Mouse (Mus musculus) lung, embryonic 14.5 days (tissue): ENCODE measurements around the gene Kcnn3. TPM values are rescaled to one million over a fixed set of nuclear protein-coding genes. Genes with fewer than 3 reads are reported as not detected.

Experiments
- ATAC-seq: fragments of 200-750 bp; cut with Nextera tagmentation; 2 replicates; pipeline ENCODE4 v1.8.0; 2017; ENCODE audit warnings: mild to moderate bottlenecking, moderate TSS enrichment, moderate library complexity; ENCODE audit not compliant: insufficient read depth
- DNase-seq: peaks from one replicate; pipeline ENCODE4 v3.0.0-alpha.2; 2015
- H3K27ac ChIP-seq: fragments of 300-500 bp; sonication (generic); 2 replicates; pipeline ENCODE4 v1.5.1; 2014; ENCODE audit warnings: low read depth, mild to moderate bottlenecking, moderate library complexity
- H3K27me3 ChIP-seq: fragments of 300-500 bp; sonication (generic); 2 replicates; pipeline ENCODE4 v1.6.1; 2014; ENCODE audit warnings: low read length, control low read depth; ENCODE audit not compliant: insufficient read depth
- H3K36me3 ChIP-seq: fragments of 300-500 bp; sonication (generic); 2 replicates; pipeline ENCODE4 v1.6.1; 2014; ENCODE audit warnings: control low read depth; ENCODE audit not compliant: insufficient read depth
- H3K4me1 ChIP-seq: fragments of 300-500 bp; sonication (generic); 2 replicates; pipeline ENCODE4 v1.6.1; 2014; ENCODE audit warnings: antibody characterized with exemption, control low read depth; ENCODE audit not compliant: insufficient read depth
- H3K4me2 ChIP-seq: fragments of 300-500 bp; sonication (generic); 2 replicates; pipeline ENCODE4 v1.6.1; 2014; ENCODE audit warnings: mild to moderate bottlenecking
- H3K4me3 ChIP-seq: fragments of 300-500 bp; sonication (generic); 2 replicates; pipeline ENCODE4 v1.5.1; 2014; ENCODE audit warnings: low read depth, low read length
- H3K9ac ChIP-seq: fragments of 300-500 bp; sonication (generic); 2 replicates; pipeline ENCODE4 v1.6.1; 2014
- H3K9me3 ChIP-seq: fragments of 300-500 bp; sonication (generic); 2 replicates; pipeline ENCODE4 v1.6.1; 2016; ENCODE audit warnings: low read depth, low read length, control low read depth
- CTCF ChIP-seq: IDR thresholded peaks from 2 replicates; pipeline ENCODE4 v1.5.1; 2016; ENCODE audit warnings: antibody characterized with exemption, low read depth
- WGBS: fragments of 180-500 bp; shearing (Covaris S2); extraction: QIAGEN DNeasy Blood & Tissue Kit; methylation state at CpG from one replicate; pipeline ENCODE4 v1.1.7; 2014; 5-methylcytosine and 5-hydroxymethylcytosine counted together
- polyA plus RNA-seq: library from polyadenylated mRNA; unstranded; fragments of >200 nt; fragmentation: Nextera tagmentation; extraction: Ambion mirVana; gene quantifications from 2 replicates; pipeline ENCODE4 v1.2.1, GENCODE M21; 2014

The Kcnn3 gene
- polyA plus RNA-seq, 1 experiment from 2014 or later = 1.0 TPM

- TF ChIP-seq CTCF = no peak
- no peak for ATAC-seq
- no peak overlapping the region for H3K27ac ChIP-seq
- WGBS = 46% methylated on average over 7 of the region's 7 CpGs
- H3K27me3 ChIP-seq = no peaks in the 10 kb centered on the region
- DNase-seq = no peak
- no peak overlapping the region for H3K9ac ChIP-seq
- H3K36me3 ChIP-seq = no peaks in the 10 kb centered on the region
- no peak overlapping the region for H3K4me3 ChIP-seq
- H3K4me2 ChIP-seq = no peak overlapping the region
- no peaks in the 10 kb centered on the region for H3K9me3 ChIP-seq
- H3K4me1 ChIP-seq = no peaks in the 10 kb centered on the region
These were observed 20.3 kb upstream of the Kcnn3 start for GRCm38 (mm10) chr3:89499696-89500095.

- H3K36me3 ChIP-seq = no peaks in the 10 kb centered on the region
These were observed 18.5 kb upstream of the Kcnn3 start for GRCm38 (mm10) chr3:89501486-89501885.

GRCm38 (mm10) chr3:89502551-89502950 lies 17.4 kb upstream of the Kcnn3 start:
- no peak overlapping the region for H3K4me2 ChIP-seq
- H3K27ac ChIP-seq = no peak overlapping the region
- no peaks in the 10 kb centered on the region for H3K4me1 ChIP-seq
- 59% methylated on average over 7 of the region's 7 CpGs for WGBS
- DNase-seq (no peak), ATAC-seq (no peak)
- H3K36me3 ChIP-seq = no peaks in the 10 kb centered on the region
- no peak overlapping the region for H3K9ac ChIP-seq
- H3K9me3 ChIP-seq = no peaks in the 10 kb centered on the region
- no peak for TF ChIP-seq CTCF
- no peak overlapping the region for H3K4me3 ChIP-seq
- H3K27me3 ChIP-seq = no peaks in the 10 kb centered on the region

More at GRCm38 (mm10) chr3:89501486-89501885, 18.5 kb upstream of the Kcnn3 start:
- no peak overlapping the region for H3K9ac ChIP-seq
- peak; percentile 43 for TF ChIP-seq CTCF
- H3K9me3 ChIP-seq = no peaks in the 10 kb centered on the region
- no peak for DNase-seq
- H3K4me2 ChIP-seq = no peak overlapping the region
- no peak overlapping the region for H3K27ac ChIP-seq
- no peak overlapping the region for H3K4me3 ChIP-seq
- H3K4me1 ChIP-seq = no peaks in the 10 kb centered on the region
- ATAC-seq = no peak
- no peaks in the 10 kb centered on the region for H3K27me3 ChIP-seq

- Histone ChIP-seq H3K27ac (no peak overlapping the region), H3K4me1 (no peaks in the 10 kb centered on the region), H3K36me3 (no peaks in the 10 kb centered on the region), H3K9me3 (no peaks in the 10 kb centered on the region), H3K4me2 (no peak overlapping the region), H3K4me3 (no peak overlapping the region), H3K9ac (no peak overlapping the region), H3K27me3 (peaks cover 13% of the 10 kb centered on the region; the same call in 1 of the 2 replicates)
- TF ChIP-seq CTCF = no peak
- no peak for ATAC-seq
- DNase-seq = no peak
- 32% methylated on average over 9 of the region's 9 CpGs for WGBS
These were observed 11.9 kb upstream of the Kcnn3 start for GRCm38 (mm10) chr3:89508041-89508440.

- TF ChIP-seq CTCF = peak; percentile 71
- Histone ChIP-seq H3K4me1 (no peaks in the 10 kb centered on the region), H3K9ac (no peak overlapping the region), H3K27ac (no peak overlapping the region), H3K27me3 (peaks cover 13% of the 10 kb centered on the region; the same call in 1 of the 2 replicates), H3K36me3 (no peaks in the 10 kb centered on the region), H3K4me3 (no peak overlapping the region), H3K4me2 (peak overlapping the region; percentile 11; the same call in 1 of the 2 replicates), H3K9me3 (no peaks in the 10 kb centered on the region)
- WGBS = 18% methylated on average over 4 of the region's 4 CpGs
- DNase-seq = peak; percentile 67
- peak; percentile 33; the same call in 1 of the 2 replicates for ATAC-seq
These were observed 9.0 kb upstream of the Kcnn3 start for GRCm38 (mm10) chr3:89510979-89511378.

GRCm38 (mm10) chr3:89511400-89511799 lies 8.6 kb upstream of the Kcnn3 start:
- Histone ChIP-seq H3K4me2 (peak overlapping the region; percentile 11; the same call in 1 of the 2 replicates), H3K4me3 (no peak overlapping the region), H3K36me3 (no peaks in the 10 kb centered on the region), H3K27ac (no peak overlapping the region), H3K9me3 (peaks cover 2% of the 10 kb centered on the region; the same call in 1 of the 2 replicates), H3K4me1 (no peaks in the 10 kb centered on the region), H3K27me3 (peaks cover 13% of the 10 kb centered on the region; the same call in 1 of the 2 replicates), H3K9ac (no peak overlapping the region)
- ATAC-seq (no peak), DNase-seq (no peak)
- WGBS = 25% methylated on average over 15 of the region's 15 CpGs
- no peak for TF ChIP-seq CTCF

- ATAC-seq (no peak), DNase-seq (peak; percentile 39)
- H3K27me3 ChIP-seq = peaks cover 13% of the 10 kb centered on the region; the same call in 1 of the 2 replicates
These were observed 7.7 kb upstream of the Kcnn3 start for GRCm38 (mm10) chr3:89512225-89512624.

More at GRCm38 (mm10) chr3:89512225-89512624, 7.7 kb upstream of the Kcnn3 start:
- WGBS = 88% methylated on average over 2 of the region's 2 CpGs
- Histone ChIP-seq H3K9me3 (peaks cover 7% of the 10 kb centered on the region; the same call in 1 of the 2 replicates), H3K4me3 (no peak overlapping the region), H3K36me3 (no peaks in the 10 kb centered on the region), H3K9ac (no peak overlapping the region), H3K4me1 (no peaks in the 10 kb centered on the region), H3K4me2 (no peak overlapping the region), H3K27ac (no peak overlapping the region)
- peak; percentile 80 for TF ChIP-seq CTCF
